Comparison of ENCODE assay signal across 15 mouse cellular contexts in genomic region chr9:99873116-99873620, GRCm38 (mm10). TPM values are rescaled to one million over a fixed set of nuclear protein-coding genes. Genes with fewer than 3 reads are reported as not detected.
A peak's percentile ranks its signal among the peaks of the same experiment; 100 is the strongest.
DNase-seq lines count a peak whose midpoint lies in the region; ATAC-seq lines count a peak whose summit lies in the region.
"Had no signal": no experiment of that assay in that cellular context is flagged by ENCODE, and none has a peak within 500 bp of the region (broad histone marks: within the 10 kb centered on the region; RNA-seq: fewer than 3 reads in every experiment).

No protein-coding gene starts in this region.

- H3K27me3 ChIP-seq in neural tube, embryonic 15.5 days (replicated peaks) = peaks cover 91% of the 10 kb centered on the region
- peaks cover 100% of the 10 kb centered on the region for H3K27me3 ChIP-seq in embryonic facial prominence, embryonic 10.5 days (replicated peaks; ENCODE audit: low read depth, poor library complexity, severe bottlenecking)
- peaks cover 92% of the 10 kb centered on the region for H3K27me3 ChIP-seq in limb, embryonic 11.5 days (ENCODE audit: control insufficient read depth, insufficient read depth, low read length)
- peaks cover 100% of the 10 kb centered on the region for H3K27me3 ChIP-seq in neural tube, embryonic 11.5 days (ENCODE audit: control insufficient read depth, insufficient read depth, low read length)

- H3K27ac ChIP-seq in neural tube, embryonic 15.5 days (replicated peaks) = no peak overlapping the region
- no peak overlapping the region for H3K27ac ChIP-seq in embryonic facial prominence, embryonic 10.5 days (replicated peaks)
- no peak overlapping the region for H3K27ac ChIP-seq in limb, embryonic 11.5 days (replicated peaks; ENCODE audit: low read depth, low read length)
- H3K27ac ChIP-seq in neural tube, embryonic 11.5 days (ENCODE audit: low read depth, low read length) = no peak overlapping the region
- H3K27ac ChIP-seq: liver, embryonic 12.5 days had no signal

- H3K9me3 ChIP-seq in neural tube, embryonic 15.5 days (replicated peaks) = no peaks in the 10 kb centered on the region
- H3K9me3 ChIP-seq in embryonic facial prominence, embryonic 10.5 days = no peaks in the 10 kb centered on the region
- no peaks in the 10 kb centered on the region for H3K9me3 ChIP-seq in limb, embryonic 11.5 days (ENCODE audit: control insufficient read depth, low read length)
- H3K9me3 ChIP-seq in neural tube, embryonic 11.5 days (ENCODE audit: control insufficient read depth, low read length) = no peaks in the 10 kb centered on the region
- H3K9me3 ChIP-seq: liver, embryonic 12.5 days had no signal

- WGBS in neural tube, embryonic 15.5 days = under 1% methylated on average over 15 of the region's 15 CpGs
- WGBS in embryonic facial prominence, embryonic 10.5 days = 1% methylated on average over 15 of the region's 15 CpGs
- WGBS in limb, embryonic 11.5 days = 1% methylated on average over 15 of the region's 15 CpGs
- under 1% methylated on average over 15 of the region's 15 CpGs for WGBS in neural tube, embryonic 11.5 days

- ATAC-seq in neural tube, embryonic 15.5 days (ENCODE audit: low FRiP score) = no peak
- no peak for ATAC-seq in limb, embryonic 11.5 days (ENCODE audit: insufficient number of reproducible peaks, low FRiP score, low TSS enrichment, low read depth)
- no peak for ATAC-seq in neural tube, embryonic 11.5 days (ENCODE audit: insufficient read depth, low FRiP score, low TSS enrichment)
- ATAC-seq: intestine, postnatal 0 days; liver, embryonic 12.5 days had no signal

- H3K36me3 ChIP-seq in neural tube, embryonic 15.5 days = no peaks in the 10 kb centered on the region
- no peaks in the 10 kb centered on the region for H3K36me3 ChIP-seq in embryonic facial prominence, embryonic 10.5 days (replicated peaks)
- no peaks in the 10 kb centered on the region for H3K36me3 ChIP-seq in limb, embryonic 11.5 days (ENCODE audit: control insufficient read depth, insufficient read depth, low read length)
- no peaks in the 10 kb centered on the region for H3K36me3 ChIP-seq in neural tube, embryonic 11.5 days (ENCODE audit: control insufficient read depth, insufficient read depth, low read length)
- H3K36me3 ChIP-seq: liver, embryonic 12.5 days had no signal

- no peak overlapping the region for H3K4me2 ChIP-seq in neural tube, embryonic 15.5 days
- no peak overlapping the region for H3K4me2 ChIP-seq in limb, embryonic 11.5 days (ENCODE audit: low read depth, severe bottlenecking)
- H3K4me2 ChIP-seq in neural tube, embryonic 11.5 days (ENCODE audit: low read depth) = no peak overlapping the region; the same call in 1 of the 2 replicates
- H3K4me2 ChIP-seq: liver, embryonic 12.5 days had no signal

- peaks cover 44% of the 10 kb centered on the region for H3K4me1 ChIP-seq in neural tube, embryonic 15.5 days
- H3K4me1 ChIP-seq in embryonic facial prominence, embryonic 10.5 days = peaks cover 68% of the 10 kb centered on the region
- peaks cover 15% of the 10 kb centered on the region; the same call in 1 of the 2 replicates for H3K4me1 ChIP-seq in limb, embryonic 11.5 days (ENCODE audit: control insufficient read depth, insufficient read depth, low read length)
- H3K4me1 ChIP-seq in neural tube, embryonic 11.5 days (ENCODE audit: control insufficient read depth, insufficient read depth, low read length) = peaks cover 19% of the 10 kb centered on the region
- H3K4me1 ChIP-seq: liver, embryonic 12.5 days had no signal

- H3K4me3 ChIP-seq in neural tube, embryonic 15.5 days (replicated peaks) = no peak overlapping the region
- H3K4me3 ChIP-seq in embryonic facial prominence, embryonic 10.5 days = no peak overlapping the region
- no peak overlapping the region for H3K4me3 ChIP-seq in limb, embryonic 11.5 days (ENCODE audit: low read depth, low read length)
- H3K4me3 ChIP-seq in neural tube, embryonic 11.5 days (ENCODE audit: low read depth, low read length) = no peak overlapping the region
- H3K4me3 ChIP-seq: liver, embryonic 12.5 days had no signal

- peak; percentile 49 for DNase-seq in neural tube, embryonic 10.5 days (ENCODE audit: extremely low spot score, low spot score)
- DNase-seq in embryonic facial prominence, embryonic 10.5 days (ENCODE audit: low spot score) = peak; percentile 39
- DNase-seq in limb, embryonic 11.5 days (ENCODE audit: low spot score) = peak; percentile 46
- DNase-seq in neural tube, embryonic 11.5 days (ENCODE audit: low spot score) = peak; percentile 55
- DNase-seq in T-cell, adult 2 months (ENCODE audit: low spot score) = no peak
- no peak for DNase-seq in layer of hippocampus, adult 9-11 months
- no peak for DNase-seq in adrenal gland, adult (ENCODE audit: inconsistent age in 2 of 2, low spot score in 1 of 2)
- DNase-seq: heart, postnatal 14 days; kidney, postnatal 10 days; lung, postnatal 4 days; thymus, postnatal 4 days had no signal

- no peak overlapping the region for H3K9ac ChIP-seq in neural tube, embryonic 15.5 days (replicated peaks)
- no peak overlapping the region for H3K9ac ChIP-seq in limb, embryonic 11.5 days (ENCODE audit: low read length)
- no peak overlapping the region for H3K9ac ChIP-seq in neural tube, embryonic 11.5 days (ENCODE audit: low read length)
- H3K9ac ChIP-seq: liver, embryonic 12.5 days had no signal

RNA-seq across cellular contexts. Expression of gene Sox14, which starts 2.8 kb away (rescaled TPM):
- polyA plus RNA-seq in neural tube, embryonic 15.5 days (2015; fragmentation: Nextera tagmentation; extraction: Ambion mirVana) = 8.0 and 10.2 TPM in 2 replicates
- polyA plus RNA-seq in embryonic facial prominence, embryonic 10.5 days (2016; fragmentation: Nextera tagmentation; extraction: Ambion mirVana) = 2.0 and 2.8 TPM in 2 replicates
- polyA plus RNA-seq in limb, embryonic 11.5 days (2014; fragmentation: Nextera tagmentation; extraction: Ambion mirVana) = 0.14 and 0.20 TPM in 2 replicates
- 4.2 and 4.8 TPM in 2 replicates for polyA plus RNA-seq in neural tube, embryonic 11.5 days (2014; fragmentation: Nextera tagmentation; extraction: Ambion mirVana)
- polyA plus RNA-seq: embryonic facial prominence, embryonic 14.5 days; intestine, postnatal 0 days; liver, embryonic 12.5 days had no signal

Comparison
In these comparisons a context has a peak if more than half of its experiments do, and no peak if none do; other contexts are left out.
1. DNase-seq: peak in neural tube, embryonic 10.5 days (single experiment), embryonic facial prominence, embryonic 10.5 days (single experiment), limb, embryonic 11.5 days (single experiment) and neural tube, embryonic 11.5 days (single experiment); none in T-cell, adult 2 months (single experiment), layer of hippocampus, adult 9-11 months (single experiment) and adrenal gland, adult (0 of 2).